Mouse (Mus musculus) intestine, postnatal 0 days (tissue): ENCODE results near the gene Ptprg. TPM values are rescaled to one million over a fixed set of nuclear protein-coding genes. Genes with fewer than 3 reads are reported as not detected.

ENCODE experiments used
- ATAC-seq: fragments of 200-750 bp; cut with Nextera tagmentation; 2 replicates; pipeline ENCODE4 v1.8.0; 2017; ENCODE audit warnings: mild to moderate bottlenecking, moderate TSS enrichment, moderate library complexity
- H3K27ac ChIP-seq: fragments of 300-500 bp; sonication (generic); 2 replicates; pipeline ENCODE4 v1.5.1; 2014; ENCODE audit warnings: mild to moderate bottlenecking, low read depth, low read length, moderate library complexity
- H3K27me3 ChIP-seq: fragments of 300-500 bp; sonication (generic); replicated peaks from 2 replicates; pipeline ENCODE4 v1.6.1; 2014; ENCODE audit warnings: low read length, mixed read lengths; ENCODE audit not compliant: control insufficient read depth, insufficient read depth
- H3K36me3 ChIP-seq: fragments of 300-500 bp; sonication (generic); 2 replicates; pipeline ENCODE4 v1.6.1; 2014; ENCODE audit warnings: mild to moderate bottlenecking, moderate library complexity; ENCODE audit not compliant: control insufficient read depth, insufficient read depth
- H3K4me1 ChIP-seq: fragments of 300-500 bp; sonication (generic); replicated peaks from 2 replicates; pipeline ENCODE4 v1.6.1; 2014; ENCODE audit warnings: antibody characterized with exemption, low read length, mixed read lengths; ENCODE audit not compliant: control insufficient read depth, insufficient read depth
- H3K4me2 ChIP-seq: fragments of 300-500 bp; sonication (generic); replicated peaks from 2 replicates; pipeline ENCODE4 v1.6.1; 2014; ENCODE audit warnings: low read depth, mild to moderate bottlenecking, moderate library complexity
- H3K4me3 ChIP-seq: fragments of 300-500 bp; sonication (generic); 2 replicates; pipeline ENCODE4 v1.5.1; 2014; ENCODE audit warnings: low read depth, low read length
- H3K9ac ChIP-seq: fragments of 300-500 bp; sonication (generic); 2 replicates; pipeline ENCODE4 v1.6.1; 2014; ENCODE audit warnings: mild to moderate bottlenecking, low read depth, low read length
- H3K9me3 ChIP-seq: fragments of 300-500 bp; sonication (generic); 2 replicates; pipeline ENCODE4 v1.6.1; 2016; ENCODE audit warnings: mixed run types; ENCODE audit not compliant: control insufficient read depth
- CTCF ChIP-seq: sonication (generic); IDR thresholded peaks from 2 replicates; pipeline ENCODE4 v1.5.1; 2016; ENCODE audit warnings: low read depth, mild to moderate bottlenecking, control low read depth, antibody characterized with exemption, moderate library complexity
- WGBS: fragments of 180-500 bp; shearing (Covaris S2); extraction: QIAGEN DNeasy Blood & Tissue Kit; methylation state at CpG from one replicate; pipeline ENCODE4 v1.1.7; 2014; 5-methylcytosine and 5-hydroxymethylcytosine counted together
- polyA plus RNA-seq: library from polyadenylated mRNA; unstranded; fragments of >200 nt; fragmentation: Nextera tagmentation; extraction: Ambion mirVana; gene quantifications from 2 replicates; pipeline ENCODE4 v1.2.1, GENCODE M21; 2015

The Ptprg gene
- polyA plus RNA-seq, 1 experiment from 2014 or later: 3.7 TPM

DNA sequence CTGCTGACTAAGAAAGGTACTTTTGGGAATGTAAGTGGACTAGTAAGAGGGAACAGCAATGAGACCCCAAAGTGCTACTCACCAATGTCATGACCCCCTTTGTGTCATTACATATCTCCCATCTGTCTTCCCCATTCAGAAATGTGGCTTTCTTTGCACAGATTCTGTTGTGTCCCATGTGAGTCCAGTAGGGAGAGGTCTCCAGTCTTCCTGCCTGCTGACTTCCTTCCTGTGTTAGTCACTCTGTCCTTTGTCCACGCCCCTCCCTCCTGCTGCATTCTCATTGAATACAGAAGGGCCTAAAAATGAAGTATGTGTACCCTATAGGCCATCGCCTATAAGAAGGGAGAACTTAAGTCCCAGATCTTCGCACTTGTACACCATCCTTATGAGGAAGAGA is 571.4 kb downstream of the Ptprg start:
- H3K27me3 ChIP-seq: no peaks in the 10 kb centered on the region
- H3K9me3 ChIP-seq: no peaks in the 10 kb centered on the region
- no peak overlapping the region for H3K4me2 ChIP-seq
- no peak for ATAC-seq
- WGBS: 83% methylated on average over 3 of the region's 3 CpGs
- no peak overlapping the region for H3K9ac ChIP-seq
- H3K4me3 ChIP-seq: no peak overlapping the region
- H3K27ac ChIP-seq: no peak overlapping the region
- no peak for TF ChIP-seq CTCF
- peaks cover 5% of the 10 kb centered on the region; the same call in 1 of the 2 replicates for H3K36me3 ChIP-seq
- H3K4me1 ChIP-seq: no peaks in the 10 kb centered on the region

DNA sequence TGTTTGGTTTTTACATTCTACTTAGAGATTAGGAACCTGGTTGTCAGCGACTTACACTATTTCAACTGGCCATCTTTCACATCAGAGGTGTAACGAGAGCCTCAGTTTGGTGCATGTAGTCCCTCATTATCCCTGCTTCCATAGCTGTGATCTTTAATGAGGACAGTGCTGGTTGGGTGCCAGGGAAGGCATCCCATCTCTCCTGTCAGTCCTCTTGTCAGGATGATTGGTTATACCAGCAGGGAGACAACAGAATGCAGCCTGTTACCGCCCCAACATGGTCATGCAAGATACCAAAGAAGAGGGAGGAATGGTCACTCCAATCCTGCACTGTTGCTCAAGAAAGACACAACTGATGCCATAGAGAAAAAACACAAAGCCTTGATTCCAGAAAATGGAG is 574.6 kb downstream of the Ptprg start:
- no peak for ATAC-seq
- 90% methylated on average over 3 of the region's 3 CpGs for WGBS
- H3K27me3 ChIP-seq: no peaks in the 10 kb centered on the region
- no peaks in the 10 kb centered on the region for H3K4me1 ChIP-seq
- no peaks in the 10 kb centered on the region; the same call in 1 of the 2 replicates for H3K36me3 ChIP-seq
- no peak overlapping the region for H3K9ac ChIP-seq
- H3K4me2 ChIP-seq: no peak overlapping the region
- no peak overlapping the region for H3K4me3 ChIP-seq
- no peak for TF ChIP-seq CTCF
- no peaks in the 10 kb centered on the region for H3K9me3 ChIP-seq
- H3K27ac ChIP-seq: no peak overlapping the region

DNA sequence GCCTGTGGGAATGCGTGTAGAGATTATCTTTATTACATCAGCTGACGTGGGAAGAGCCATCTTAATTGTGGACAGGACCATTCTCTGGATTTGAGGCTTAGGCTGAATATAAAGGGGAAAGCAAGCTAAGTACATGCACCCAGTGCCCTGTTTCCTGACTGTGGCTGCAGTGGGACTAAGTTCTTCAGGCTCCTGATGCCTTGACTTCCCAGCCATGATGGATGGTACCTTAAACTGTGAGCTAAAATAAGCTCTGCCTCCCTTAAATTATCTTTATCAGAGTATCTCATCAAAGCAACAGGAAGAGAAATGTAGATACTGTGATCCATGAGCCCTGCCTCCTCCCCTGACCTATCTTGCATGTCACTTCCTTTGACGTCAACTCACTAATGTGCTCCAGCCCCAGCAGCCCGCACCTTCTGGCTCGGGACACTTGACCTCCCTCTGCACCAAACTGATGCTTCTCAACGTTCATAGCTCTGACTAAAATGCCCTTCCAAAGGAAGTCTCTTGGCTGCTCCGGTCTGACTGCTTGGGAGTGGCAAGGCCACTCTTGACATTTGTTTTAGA is 578.8 kb downstream of the Ptprg start:
- no peak overlapping the region for H3K4me3 ChIP-seq
- no peak overlapping the region for H3K9ac ChIP-seq
- no peaks in the 10 kb centered on the region for H3K36me3 ChIP-seq
- ATAC-seq: no peak
- H3K27me3 ChIP-seq: no peaks in the 10 kb centered on the region
- no peaks in the 10 kb centered on the region for H3K9me3 ChIP-seq
- no peak overlapping the region for H3K4me2 ChIP-seq
- 66% methylated on average over 7 of the region's 7 CpGs for WGBS
- no peak for TF ChIP-seq CTCF
- H3K27ac ChIP-seq: no peak overlapping the region
- H3K4me1 ChIP-seq: no peaks in the 10 kb centered on the region

DNA sequence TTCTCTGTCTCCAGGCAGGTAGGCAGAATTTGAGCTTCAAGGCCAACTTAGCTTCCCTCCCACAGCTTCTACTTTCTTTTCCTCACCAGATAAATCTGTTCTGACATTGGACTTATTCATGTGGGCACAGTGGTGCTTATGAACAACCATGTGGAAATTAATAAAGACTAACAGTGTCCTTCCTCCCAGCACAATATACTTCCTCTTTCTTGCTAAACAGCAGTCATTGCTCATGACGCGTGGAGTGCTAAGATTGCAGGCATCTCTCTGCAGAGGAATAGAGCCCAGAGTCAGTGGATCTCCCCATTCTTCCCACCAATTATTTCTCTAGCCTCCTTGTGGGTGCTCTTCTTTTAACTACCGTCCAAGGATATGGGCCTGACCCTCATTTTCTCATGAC is 579.8 kb downstream of the Ptprg start:
- 84% methylated on average over 3 of the region's 3 CpGs for WGBS
- H3K27me3 ChIP-seq: no peaks in the 10 kb centered on the region
- H3K4me2 ChIP-seq: no peak overlapping the region
- no peak overlapping the region for H3K9ac ChIP-seq
- no peaks in the 10 kb centered on the region for H3K36me3 ChIP-seq
- no peak overlapping the region for H3K4me3 ChIP-seq
- ATAC-seq: no peak
- no peak for TF ChIP-seq CTCF
- no peaks in the 10 kb centered on the region for H3K4me1 ChIP-seq
- no peaks in the 10 kb centered on the region for H3K9me3 ChIP-seq
- H3K27ac ChIP-seq: no peak overlapping the region

DNA sequence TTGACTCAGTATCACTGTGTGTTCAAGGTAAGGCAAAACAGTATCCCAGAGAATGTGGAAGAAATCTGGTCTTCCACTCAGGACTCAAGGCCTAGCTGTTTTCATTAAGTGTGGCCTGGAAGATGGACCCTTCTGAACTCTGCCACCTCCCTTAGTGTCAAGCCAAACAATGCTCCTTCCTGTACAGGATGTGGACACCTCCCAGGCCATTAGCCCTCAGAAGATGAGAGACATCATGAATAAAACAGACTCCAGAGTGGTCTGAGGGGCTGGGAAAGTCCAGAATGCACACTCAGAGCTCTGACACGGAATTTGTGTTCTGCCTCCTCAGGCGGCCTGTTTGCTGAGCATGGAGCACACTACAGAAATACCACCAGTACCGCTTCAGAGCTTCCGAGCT is 581.2 kb downstream of the Ptprg start:
- no peak for ATAC-seq
- H3K9me3 ChIP-seq: no peaks in the 10 kb centered on the region
- 78% methylated on average over 4 of the region's 4 CpGs for WGBS
- no peak for TF ChIP-seq CTCF
- H3K4me3 ChIP-seq: no peak overlapping the region
- H3K9ac ChIP-seq: no peak overlapping the region
- H3K27ac ChIP-seq: no peak overlapping the region
- no peaks in the 10 kb centered on the region for H3K36me3 ChIP-seq
- no peaks in the 10 kb centered on the region for H3K4me1 ChIP-seq
- no peaks in the 10 kb centered on the region for H3K27me3 ChIP-seq
- H3K4me2 ChIP-seq: no peak overlapping the region

DNA sequence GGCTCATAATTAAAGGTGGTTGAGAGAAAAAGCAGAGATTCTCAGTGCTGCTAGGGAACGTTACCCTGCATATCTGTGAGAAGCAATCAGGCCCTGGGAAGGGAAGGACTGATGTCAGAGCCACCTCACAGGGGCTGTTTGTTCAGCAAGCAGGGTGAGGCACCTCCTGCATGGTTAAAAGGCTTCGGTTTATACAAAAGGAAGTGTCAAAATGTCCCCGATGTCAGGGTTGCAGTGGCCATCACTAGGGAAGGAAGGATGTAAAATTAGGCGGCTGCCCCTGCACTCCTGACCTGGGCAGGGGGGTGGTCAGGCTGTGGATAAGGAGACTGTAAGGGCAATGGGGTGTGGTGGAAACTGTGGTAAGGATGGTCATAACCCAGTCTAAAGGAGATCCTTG is 583.2 kb downstream of the Ptprg start:
- Histone ChIP-seq H3K27ac (no peak overlapping the region), H3K36me3 (no peaks in the 10 kb centered on the region), H3K4me1 (no peaks in the 10 kb centered on the region), H3K4me3 (no peak overlapping the region), H3K4me2 (no peak overlapping the region), H3K9ac (no peak overlapping the region), H3K27me3 (no peaks in the 10 kb centered on the region), H3K9me3 (no peaks in the 10 kb centered on the region)
- TF ChIP-seq CTCF: no peak
- ATAC-seq: no peak
- WGBS: 45% methylated on average over 4 of the region's 4 CpGs
